Comparison of ENCODE assay signal across 11 mouse cellular contexts in genomic region chr16:20475335-20475734, GRCm38 (mm10).
"Had no signal": no experiment of that assay in that cellular context is flagged by ENCODE, and none has a peak within 500 bp of the region (broad histone marks: within the 10 kb centered on the region; RNA-seq: fewer than 3 reads in every experiment).

No protein-coding gene starts in this region.

- H3K9me3 ChIP-seq: limb, embryonic 15.5 days; liver, embryonic 13.5 days; midbrain, embryonic 10.5 days; neural tube, embryonic 12.5 days had no signal

- H3K9ac ChIP-seq: limb, embryonic 15.5 days; liver, embryonic 13.5 days; neural tube, embryonic 12.5 days had no signal

- H3K27me3 ChIP-seq: limb, embryonic 15.5 days; liver, embryonic 13.5 days; neural tube, embryonic 12.5 days had no signal

- H3K27ac ChIP-seq: limb, embryonic 15.5 days; liver, embryonic 13.5 days; midbrain, embryonic 10.5 days; neural tube, embryonic 12.5 days; stomach, postnatal 0 days had no signal

- H3K4me3 ChIP-seq: limb, embryonic 15.5 days; liver, embryonic 13.5 days; midbrain, embryonic 10.5 days; neural tube, embryonic 12.5 days had no signal

- DNase-seq: kidney, postnatal 25 days; layer of hippocampus, adult 9-11 months; layer of hippocampus, postnatal 36 days; liver, embryonic 13.5 days; midbrain, embryonic 14.5 days; thymus, postnatal 4 days had no signal

- ATAC-seq: intestine, embryonic 16.5 days had no signal

- H3K4me1 ChIP-seq: liver, embryonic 13.5 days; midbrain, embryonic 10.5 days had no signal

- H3K36me3 ChIP-seq: limb, embryonic 15.5 days; liver, embryonic 13.5 days; midbrain, embryonic 10.5 days; neural tube, embryonic 12.5 days had no signal

- H3K4me2 ChIP-seq: limb, embryonic 15.5 days; liver, embryonic 13.5 days; neural tube, embryonic 12.5 days had no signal
